Mouse (Mus musculus): ENCODE results near the gene Dmpk. TPM values are rescaled to one million over a fixed set of nuclear protein-coding genes. Genes with fewer than 3 reads are reported as not detected.

The Dmpk gene
- total RNA-seq (2023), result 10 to 100 TPM in 1 of 2 experiments, 1 to 10 TPM in 1; 9.9 to 10.7 TPM

DNA sequence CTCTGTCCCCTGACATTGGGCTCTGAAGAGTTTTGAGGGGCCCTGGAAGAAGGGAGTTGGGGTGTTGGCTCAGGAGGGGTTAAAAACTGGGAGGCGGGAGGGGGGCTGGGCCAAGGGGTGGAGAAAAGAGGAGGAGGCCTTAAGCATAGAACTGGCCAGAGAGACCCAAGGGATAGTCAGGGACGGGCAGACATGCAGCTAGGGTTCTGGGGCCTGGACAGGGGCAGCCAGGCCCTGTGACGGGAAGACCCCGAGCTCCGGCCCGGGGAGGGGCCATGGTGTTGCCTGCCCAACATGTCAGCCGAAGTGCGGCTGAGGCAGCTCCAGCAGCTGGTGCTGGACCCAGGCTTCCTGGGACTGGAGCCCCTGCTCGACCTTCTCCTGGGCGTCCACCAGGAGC lies at the start of gene Dmpk:
TSS of gene Dmpk (plus strand) at position 149 of the 400 bp plus-strand sequence.

DNA sequence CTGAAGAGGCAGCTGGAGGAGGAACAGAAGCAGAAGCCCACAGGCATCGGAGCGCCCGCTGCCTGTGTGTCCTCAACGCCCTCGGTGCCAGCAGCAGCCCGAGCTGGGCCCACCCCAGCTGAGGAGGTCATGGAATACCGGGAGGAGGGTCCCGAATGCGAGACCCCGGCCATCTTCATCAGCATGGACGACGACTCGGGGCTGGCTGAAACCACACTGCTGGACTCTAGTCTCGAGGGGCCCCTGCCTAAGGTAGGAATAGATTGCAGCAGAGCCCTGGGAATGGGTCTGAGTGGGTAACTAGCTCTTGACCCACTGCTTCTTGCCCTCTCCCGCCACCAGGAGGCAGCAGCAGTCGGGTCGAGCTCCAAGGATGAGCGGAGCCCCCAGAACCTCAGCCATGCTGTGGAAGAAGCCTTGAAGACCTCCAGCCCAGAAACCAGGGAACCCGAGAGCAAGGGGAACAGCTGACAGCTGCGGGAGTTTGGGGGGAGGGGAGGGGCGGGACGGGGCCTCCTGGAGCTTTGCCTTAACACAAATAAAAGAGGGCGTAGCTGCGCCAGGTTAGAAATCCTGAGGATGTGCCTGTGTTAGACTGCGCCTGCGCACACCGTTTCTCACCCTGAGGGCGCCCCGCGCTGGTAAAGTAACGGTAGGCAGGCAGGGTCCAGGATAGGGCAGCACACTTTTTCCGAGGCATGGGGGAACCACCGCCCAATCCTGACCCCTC lies 29.4 kb upstream of the Dmpk start, which contains the start of gene Rsph6a:
TSS of gene Rsph6a (plus strand) at position 644 of the 730 bp plus-strand sequence.

DNA sequence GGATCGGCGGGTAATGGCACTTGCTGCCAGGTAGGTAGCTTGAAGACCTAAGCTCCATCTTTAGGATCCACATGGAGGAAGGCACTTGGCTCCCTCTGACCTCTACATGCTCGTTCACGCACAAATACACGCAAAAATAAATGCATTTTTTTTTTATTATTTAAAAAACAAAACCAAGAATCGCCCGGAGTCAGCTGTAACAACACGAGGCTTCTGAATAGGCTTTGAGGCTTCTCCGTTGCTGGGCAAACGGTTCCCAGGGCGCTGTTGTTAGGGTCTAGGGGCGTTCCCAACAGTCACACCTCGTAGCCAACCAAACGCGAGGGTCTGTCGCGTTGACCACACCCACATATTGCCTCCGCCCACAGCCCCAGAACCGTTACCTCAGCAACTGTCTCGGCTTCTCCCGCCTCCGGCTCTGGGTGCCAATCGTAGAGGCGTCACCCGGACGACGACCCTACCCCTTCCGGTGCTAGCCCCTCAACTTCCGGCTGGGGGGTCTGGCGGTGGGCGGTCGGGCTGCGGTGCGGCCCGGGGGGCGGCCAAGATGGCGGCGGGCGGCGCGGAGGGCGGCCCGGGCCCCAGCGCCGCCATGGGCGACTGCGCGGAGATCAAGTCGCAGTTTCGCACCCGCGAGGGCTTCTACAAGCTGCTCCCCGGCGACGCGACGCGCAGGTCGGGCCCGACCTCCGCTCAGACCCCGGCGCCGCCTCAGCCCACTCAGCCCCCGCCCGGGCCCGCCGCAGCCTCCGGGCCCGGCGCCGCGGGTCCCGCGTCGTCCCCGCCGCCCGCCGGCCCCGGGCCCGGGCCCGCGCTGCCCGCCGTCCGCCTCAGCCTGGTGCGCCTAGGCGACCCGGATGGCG lies 7.7 kb upstream of the Dmpk start, which contains the start of gene Dmwd:
TSS of gene Dmwd (plus strand) at position 505 of the 863 bp plus-strand sequence.

DNA sequence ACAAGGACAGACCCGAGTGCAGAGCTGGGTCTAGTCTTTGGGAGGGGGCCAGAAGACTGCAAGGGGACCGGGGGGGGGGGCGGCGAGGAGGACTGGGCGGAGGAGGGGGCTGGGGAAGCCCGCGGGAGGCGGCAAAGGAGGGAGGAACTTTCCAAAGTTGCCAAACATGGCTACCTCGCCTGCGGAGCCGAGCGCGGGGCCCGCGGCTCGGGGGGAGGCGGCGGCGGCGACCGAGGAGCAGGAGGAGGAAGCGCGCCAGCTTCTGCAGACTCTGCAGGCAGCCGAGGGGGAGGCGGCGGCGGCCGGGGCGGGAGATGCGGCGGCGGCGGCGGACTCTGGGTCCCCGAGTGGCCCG lies 10.8 kb downstream of the Dmpk start, which contains the start of gene Six5:
TSS of gene Six5 (plus strand) at position 124 of the 355 bp plus-strand sequence.

DNA sequence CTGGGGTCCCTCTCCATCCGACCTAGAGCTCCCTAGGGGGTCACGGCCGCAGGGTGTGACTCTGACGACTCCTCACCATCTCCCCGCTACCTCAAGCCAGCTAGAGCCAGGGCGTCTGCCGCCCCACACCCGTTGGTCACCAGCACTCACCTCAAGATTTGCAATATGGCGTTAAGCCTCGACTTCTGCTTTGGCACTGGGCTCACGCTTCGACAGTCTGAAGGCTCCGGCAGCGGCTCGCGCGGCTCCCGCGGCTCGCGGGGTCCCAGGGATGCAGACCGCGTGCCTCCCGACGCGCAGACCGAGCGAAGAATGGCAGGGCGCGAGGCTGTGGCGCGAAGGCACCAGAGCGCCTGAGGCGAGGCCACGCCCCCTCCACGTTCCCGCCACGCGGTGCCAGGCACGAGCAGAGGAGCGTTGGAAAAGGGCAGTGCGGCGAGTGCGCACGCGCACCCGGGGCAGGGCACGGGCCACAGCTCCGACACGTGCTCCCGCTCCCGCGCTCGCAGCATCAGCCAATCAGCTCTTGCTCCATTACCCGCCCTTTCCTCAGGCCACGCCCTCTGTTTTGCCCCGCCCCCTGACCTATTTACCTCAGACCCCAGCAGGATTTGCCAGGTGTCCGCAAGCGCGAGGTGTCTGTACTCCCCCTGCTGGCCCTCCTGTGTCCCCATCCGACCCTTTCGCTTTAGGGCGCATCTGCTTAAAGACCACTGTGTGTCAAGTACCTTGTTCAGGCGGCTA lies 34.6 kb downstream of the Dmpk start, which contains the start of gene Gm4969:
TSS of gene Gm4969 (minus strand) at position 341 of the 744 bp plus-strand sequence.

DNA sequence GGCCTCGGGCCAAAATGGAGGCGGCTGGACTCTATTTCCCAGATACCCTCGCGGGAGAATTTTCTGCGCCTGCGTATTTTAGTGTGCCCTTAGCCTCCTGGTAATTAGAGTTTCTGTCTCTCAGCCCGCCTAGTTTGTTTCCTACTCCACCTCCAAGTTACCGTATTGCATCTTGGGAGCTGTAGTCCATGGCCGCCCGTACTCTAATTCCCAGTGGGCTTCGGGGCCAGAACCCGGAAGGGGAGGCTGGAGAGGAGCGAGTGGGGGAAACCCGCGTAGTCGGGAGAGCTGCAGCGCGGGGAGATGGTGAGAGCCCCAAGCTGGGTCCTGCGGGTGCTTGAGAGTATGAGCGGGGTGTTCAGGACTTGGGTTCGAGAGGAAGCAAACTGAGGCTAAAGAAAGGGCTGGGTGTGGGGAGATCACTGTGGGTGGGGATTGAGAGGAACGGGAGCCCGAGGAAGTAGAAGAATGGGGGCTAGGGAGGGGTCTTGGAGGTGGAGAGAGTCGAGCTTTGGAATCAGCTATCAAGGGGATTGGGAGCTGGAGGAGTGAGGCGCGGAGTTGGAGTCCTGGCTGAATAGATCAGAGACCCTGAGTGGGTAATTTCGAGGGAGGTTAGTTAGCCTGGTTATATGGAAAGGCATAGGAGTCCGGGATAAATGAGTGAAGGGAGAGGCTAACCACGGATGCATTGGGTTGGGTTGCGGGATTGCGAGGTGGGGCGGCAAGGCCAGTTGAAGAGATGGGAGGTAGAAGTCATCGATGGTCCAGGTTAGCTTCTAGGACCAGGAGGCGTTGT lies 36.2 kb downstream of the Dmpk start, which contains the start of gene Fbxo46:
TSS of gene Fbxo46 (plus strand) at position 229 of the 799 bp plus-strand sequence.

Other genes starting within 250 kb of the Dmpk start
- not detected for gene Mill2, start 243.9 kb upstream of the Dmpk start, total RNA-seq (2023)
- gene Pglyrp1, start 212.5 kb upstream of the Dmpk start, total RNA-seq (2023), result 1,000 to 10,000 TPM; 1,995 to 2,284 TPM
- gene Ccdc61, start 173.4 kb upstream of the Dmpk start, total RNA-seq (2023), result 10 to 100 TPM; 11.5 to 13.9 TPM
- gene Nova2, start 158.0 kb upstream of the Dmpk start, total RNA-seq (2023), result under 1 TPM in 1 of 2 experiments, not detected in 1; 0.04 TPM
- not detected for gene Nanos2, start 96.4 kb upstream of the Dmpk start, total RNA-seq (2023)
- gene Mypop, start 92.6 kb upstream of the Dmpk start, total RNA-seq (2023), result under 1 TPM in 1 of 2 experiments, not detected in 1; 0.33 TPM
- 10 to 100 TPM; 15.0 to 15.1 TPM for gene Irf2bp1, start 79.8 kb upstream of the Dmpk start, total RNA-seq (2023)
- gene Foxa3, start 60.3 kb upstream of the Dmpk start, total RNA-seq (2023), result not detected
- gene Sympk, start 59.5 kb upstream of the Dmpk start, total RNA-seq (2023), result 10 to 100 TPM; 53.1 to 63.9 TPM
- gene Rsph6a, start 29.2 kb upstream of the Dmpk start, total RNA-seq (2023), result not detected
- 10 to 100 TPM; 15.0 to 21.7 TPM for gene Dmwd, start 7.6 kb upstream of the Dmpk start, total RNA-seq (2023)
- gene Six5, start 10.7 kb downstream of the Dmpk start, total RNA-seq (2023), result under 1 TPM; 0.11 to 0.33 TPM
- not detected for gene Gm4969, start 34.5 kb downstream of the Dmpk start, total RNA-seq (2023)
- gene Fbxo46, start 36.0 kb downstream of the Dmpk start, total RNA-seq (2023), result 10 to 100 TPM; 14.9 to 15.0 TPM
- 10 to 100 TPM; 10.0 to 10.4 TPM for gene Qpctl, start 65.4 kb downstream of the Dmpk start, total RNA-seq (2023)
- 10 to 100 TPM; 39.5 to 43.0 TPM for gene Snrpd2, start 65.9 kb downstream of the Dmpk start, total RNA-seq (2023)
- not detected for gene Gipr, start 82.3 kb downstream of the Dmpk start, total RNA-seq (2023)
- 10 to 100 TPM; 60.2 to 79.8 TPM for gene Eml2, start 92.6 kb downstream of the Dmpk start, total RNA-seq (2023)
- gene Gpr4, start 128.7 kb downstream of the Dmpk start, total RNA-seq (2023), result under 1 TPM in 1 of 2 experiments, not detected in 1; 0.13 TPM
- gene Opa3, start 144.5 kb downstream of the Dmpk start, total RNA-seq (2023), result 10 to 100 TPM; 22.3 to 24.6 TPM
- 100 to 1,000 TPM; 636 to 660 TPM for gene Vasp, start 188.0 kb downstream of the Dmpk start, total RNA-seq (2023)
- under 1 TPM in 1 of 2 experiments, not detected in 1; 0.49 TPM for gene Ppm1n, start 196.2 kb downstream of the Dmpk start, total RNA-seq (2023)
- gene Rtn2, start 198.8 kb downstream of the Dmpk start, total RNA-seq (2023), result not detected
- gene Fosb, start 226.2 kb downstream of the Dmpk start, total RNA-seq (2023), result 1,000 to 10,000 TPM in 1 of 2 experiments, 100 to 1,000 TPM in 1; 803 to 1,216 TPM

Data from neutrophil, adult 59 days (primary cell).